Mouse (Mus musculus): Measurements from ENCODE around the gene Rock2.

The Rock2 gene

DNA sequence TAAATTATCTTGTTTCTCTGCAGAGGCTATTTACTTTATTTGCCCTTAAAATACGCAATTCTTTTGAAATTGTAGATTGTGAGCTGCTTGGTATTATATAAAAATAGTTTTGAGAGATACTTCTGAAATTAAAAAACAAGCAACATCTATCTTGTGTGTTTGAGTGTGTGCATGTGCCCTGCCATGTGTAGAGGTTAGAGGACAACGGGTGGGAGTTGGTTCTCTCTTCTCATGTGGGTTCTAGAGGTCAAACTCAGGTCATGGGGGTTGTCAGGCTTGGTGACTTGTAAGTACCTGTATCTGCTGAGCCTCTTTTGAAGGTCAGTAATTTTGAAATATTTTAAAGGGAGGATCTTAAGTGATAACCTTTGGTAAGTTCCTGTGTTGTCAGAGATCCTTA is 3.5 kb downstream of the Rock2 start:
- in situ Hi-C loops (cut with MboI; ENCODE audit: low sequenced_read_pairs): no loop called here

DNA sequence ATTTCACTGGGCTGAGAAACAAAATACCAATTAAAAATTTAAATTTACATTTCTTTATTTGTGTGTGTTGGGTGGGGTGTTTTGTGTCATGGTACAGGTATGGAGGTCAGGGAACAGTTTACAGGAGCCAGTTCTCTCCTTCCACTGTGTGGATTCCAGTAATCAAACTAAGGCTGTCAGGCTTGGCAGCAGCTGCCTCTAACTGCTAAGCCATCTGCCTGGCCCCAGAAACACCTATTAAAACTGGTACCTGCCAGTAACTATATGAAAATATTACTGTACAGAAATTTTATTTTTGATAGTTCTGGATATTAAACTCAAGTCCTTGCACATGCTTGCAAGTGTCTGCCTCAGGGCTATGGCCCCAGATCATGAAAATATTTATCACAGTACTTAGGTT is 4.1 kb downstream of the Rock2 start:
- in situ Hi-C loops (cut with MboI; ENCODE audit: low sequenced_read_pairs): no loop called here

DNA sequence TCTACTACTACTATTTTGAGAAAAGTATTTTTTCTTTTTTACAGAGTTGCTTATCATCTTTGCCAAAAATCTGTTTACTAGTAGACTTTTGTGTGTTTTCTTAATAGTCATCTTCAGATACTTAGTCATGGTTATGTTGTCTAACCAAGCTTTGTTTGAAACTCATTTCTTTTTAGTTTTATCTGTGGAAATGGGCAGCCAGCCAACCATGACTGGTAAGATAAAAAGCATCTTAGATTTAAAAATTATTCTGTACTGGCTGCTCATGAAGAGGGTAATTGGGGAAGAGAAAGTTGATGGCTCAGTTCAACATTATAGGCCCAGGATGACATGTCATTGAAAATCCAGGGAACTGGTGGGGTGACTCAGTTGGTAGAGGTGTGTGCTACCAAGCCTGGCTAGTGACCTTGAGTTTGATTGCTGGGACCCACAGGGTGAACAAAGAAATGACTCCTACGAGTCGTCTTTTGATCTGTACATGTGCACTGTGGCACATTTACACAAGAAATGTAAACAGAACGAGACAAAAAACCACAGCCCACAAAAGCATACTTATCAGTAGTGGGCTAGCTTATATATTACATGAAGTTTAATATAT is 6.0 kb downstream of the Rock2 start:
- in situ Hi-C loops (cut with MboI; ENCODE audit: low sequenced_read_pairs): no loop called here

DNA sequence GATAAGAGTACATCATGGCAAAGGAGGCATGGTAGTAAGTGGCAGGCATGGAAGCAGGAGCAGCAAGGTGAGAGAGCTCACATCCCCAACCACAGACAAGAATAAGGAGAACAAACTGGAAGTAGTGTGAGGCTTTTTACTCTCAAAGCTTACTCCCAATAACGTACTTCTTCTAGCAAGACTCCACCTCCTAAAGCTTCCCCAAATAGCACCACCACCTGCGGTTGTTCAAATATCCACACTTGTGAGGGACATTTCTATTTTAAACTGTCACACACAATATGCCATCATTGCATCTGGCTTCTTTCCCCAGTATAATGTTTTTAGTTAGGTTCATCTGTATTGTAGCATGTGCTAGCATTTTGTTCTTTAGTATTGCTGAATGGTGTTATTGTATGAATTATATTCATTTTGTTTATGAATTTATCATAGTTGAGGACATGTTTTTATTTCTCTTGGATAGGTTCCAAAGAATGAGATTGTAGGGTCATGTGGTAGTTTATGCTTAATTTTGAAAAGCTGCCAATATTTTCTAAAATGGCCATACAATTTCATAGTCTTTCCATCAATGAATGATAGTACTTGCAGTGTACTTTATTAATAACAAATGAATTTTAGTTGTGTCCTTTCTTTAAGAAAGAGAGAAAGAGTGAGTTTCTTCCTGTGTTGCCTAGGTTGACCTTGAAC is 9.4 kb downstream of the Rock2 start:
- in situ Hi-C loops (cut with MboI; ENCODE audit: low sequenced_read_pairs): no loop called here

DNA sequence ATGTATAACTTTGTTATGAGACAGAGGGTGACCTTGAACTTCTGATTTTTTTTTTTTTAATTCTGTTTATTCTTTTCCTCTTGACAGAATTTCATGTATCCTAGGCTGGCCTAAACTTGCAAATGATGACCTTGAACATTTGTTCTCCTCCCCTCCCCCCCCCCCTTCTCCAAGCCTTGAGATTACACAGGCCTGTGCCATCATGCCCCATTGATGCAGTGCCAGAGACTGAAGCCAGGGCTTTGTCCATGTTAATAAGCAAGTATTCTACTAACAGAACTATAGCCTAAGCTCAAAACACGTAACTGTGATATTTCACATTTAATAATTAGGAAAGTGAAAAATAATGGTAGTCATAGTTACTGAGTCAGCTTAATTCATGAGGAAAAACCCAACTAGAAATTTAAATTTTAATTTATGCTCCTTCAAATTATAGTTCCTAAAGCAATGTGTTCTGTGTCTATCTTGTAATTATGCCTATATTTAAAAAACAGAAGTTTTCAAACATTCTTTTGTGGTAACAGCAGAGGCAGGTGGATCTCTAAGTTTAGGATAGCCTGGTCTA is 12.7 kb downstream of the Rock2 start:
- in situ Hi-C loops (cut with MboI; ENCODE audit: low sequenced_read_pairs): no loop called here

DNA sequence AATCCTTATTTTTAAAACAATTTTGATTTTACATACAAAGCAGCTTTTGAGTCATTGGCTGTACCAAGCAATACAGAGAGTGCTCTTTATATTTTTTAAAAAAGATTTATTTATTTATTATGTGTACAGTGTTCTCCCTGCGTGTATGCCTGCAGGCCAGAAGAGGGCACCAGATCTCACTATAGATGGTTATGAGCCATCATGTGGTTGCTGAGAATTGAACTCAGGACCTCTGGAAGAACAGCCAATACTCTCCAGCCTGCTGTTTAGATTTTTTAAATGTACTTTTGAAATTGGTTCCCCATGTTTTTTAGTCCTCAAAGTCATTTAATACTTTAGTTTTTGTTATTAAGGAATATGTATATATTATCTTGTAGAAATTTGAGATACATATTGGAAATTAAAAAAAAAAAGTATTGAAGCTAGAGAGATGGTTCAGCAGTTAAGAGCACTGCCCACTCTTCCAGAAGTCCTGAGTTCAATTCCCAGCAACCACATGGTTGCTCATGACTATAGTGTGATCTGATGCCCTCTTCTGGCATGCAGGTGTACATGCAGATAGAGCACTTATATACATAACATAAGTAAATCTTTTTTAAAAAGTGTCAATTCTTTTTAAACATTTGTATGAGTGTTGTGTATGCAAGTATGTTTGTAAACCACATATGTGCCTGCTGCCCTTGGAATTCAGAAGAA is 13.4 kb downstream of the Rock2 start:
- in situ Hi-C loops (cut with MboI; ENCODE audit: low sequenced_read_pairs): no loop called here

DNA sequence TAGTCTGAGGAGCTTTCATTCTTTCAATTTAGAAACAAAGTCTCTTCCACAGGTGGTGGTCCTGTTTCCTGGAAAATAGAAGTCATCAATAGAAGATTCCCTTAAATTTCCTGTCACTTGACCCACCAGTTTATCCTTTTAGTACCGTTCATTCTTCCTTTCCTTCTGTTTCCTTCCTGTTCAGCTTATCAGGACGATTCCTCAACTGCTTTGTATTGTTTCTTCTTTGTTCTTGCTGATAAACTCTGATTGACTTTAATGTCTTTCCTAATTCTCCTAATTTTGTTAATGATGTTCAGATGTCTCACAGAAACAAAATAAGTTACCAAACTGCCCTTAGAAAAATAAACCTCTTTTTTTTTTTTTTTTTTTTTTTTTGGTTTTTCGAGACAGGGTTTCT is 16.8 kb downstream of the Rock2 start:
- in situ Hi-C loops (cut with MboI; ENCODE audit: low sequenced_read_pairs): no loop called here

DNA sequence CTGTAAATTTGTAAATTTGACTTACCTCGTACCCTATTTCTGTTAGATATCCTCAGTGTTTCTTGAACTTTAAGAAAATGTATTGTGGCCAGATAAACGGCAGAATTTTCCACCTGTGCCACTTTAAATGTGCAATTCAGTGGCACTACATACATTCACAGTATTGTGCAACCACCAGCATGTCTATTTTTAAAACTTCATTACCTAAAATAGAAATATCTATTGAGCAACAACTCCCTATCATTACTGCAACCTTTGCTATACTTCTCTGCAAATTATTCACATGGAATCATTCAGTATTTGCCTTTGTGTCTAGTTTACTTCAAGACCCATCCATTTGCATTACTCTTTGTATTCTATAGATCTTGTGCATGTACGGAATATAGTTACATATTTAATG is 17.9 kb downstream of the Rock2 start:
- in situ Hi-C loops (cut with MboI; ENCODE audit: low sequenced_read_pairs): no loop called here

DNA sequence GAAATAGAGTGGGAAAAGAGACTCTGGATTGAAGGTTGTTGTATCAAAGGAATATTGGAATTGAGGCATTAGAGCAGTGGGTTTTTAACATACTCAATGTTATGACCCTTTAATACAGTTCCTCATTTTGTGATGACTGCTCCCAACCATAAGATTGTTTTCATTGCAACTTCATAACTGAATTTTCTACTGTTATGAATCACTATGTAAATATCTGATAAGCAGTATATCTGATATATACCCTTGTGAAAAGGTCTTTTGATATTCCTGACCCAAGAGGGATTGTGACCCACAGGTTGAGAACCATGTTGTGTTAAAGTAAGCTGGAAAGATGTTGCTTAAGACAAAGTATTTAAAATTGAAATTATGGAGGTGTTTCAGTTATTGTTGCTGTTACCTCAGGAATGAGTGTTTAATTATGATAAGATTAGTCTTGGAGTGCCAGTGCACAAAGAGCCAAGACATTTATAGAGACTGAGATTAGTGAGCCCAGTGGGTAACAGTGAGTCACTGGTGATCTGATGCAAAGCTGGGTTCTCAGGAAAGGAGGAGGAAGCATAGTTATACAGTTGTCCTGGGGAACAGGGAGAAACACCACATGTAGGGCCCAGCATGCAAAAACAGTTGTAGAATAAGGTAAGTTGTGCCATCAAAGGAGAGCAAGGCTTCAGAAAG is 25.6 kb downstream of the Rock2 start:
- in situ Hi-C loops (cut with MboI; ENCODE audit: low sequenced_read_pairs): no loop called here

DNA sequence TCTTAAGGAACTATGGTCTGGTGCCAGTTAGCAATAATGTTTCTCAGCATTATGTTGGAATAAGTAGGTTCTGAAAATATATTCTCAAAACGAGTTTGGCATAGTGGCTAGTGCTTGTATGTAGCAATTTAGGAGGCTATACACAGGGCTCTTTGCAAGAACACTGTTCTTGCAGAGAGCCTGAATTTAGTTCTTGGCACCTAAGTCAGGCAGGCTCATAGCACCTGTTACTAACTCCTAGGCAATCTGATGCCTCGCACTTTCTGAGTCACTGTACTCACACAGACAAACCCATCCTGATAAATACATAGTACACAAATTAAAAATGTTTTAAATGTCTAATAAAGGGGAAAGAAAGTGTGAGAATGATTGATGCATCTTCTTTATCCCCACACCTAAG is 33.2 kb downstream of the Rock2 start:
- in situ Hi-C loops (cut with MboI; ENCODE audit: low sequenced_read_pairs): no loop called here

DNA sequence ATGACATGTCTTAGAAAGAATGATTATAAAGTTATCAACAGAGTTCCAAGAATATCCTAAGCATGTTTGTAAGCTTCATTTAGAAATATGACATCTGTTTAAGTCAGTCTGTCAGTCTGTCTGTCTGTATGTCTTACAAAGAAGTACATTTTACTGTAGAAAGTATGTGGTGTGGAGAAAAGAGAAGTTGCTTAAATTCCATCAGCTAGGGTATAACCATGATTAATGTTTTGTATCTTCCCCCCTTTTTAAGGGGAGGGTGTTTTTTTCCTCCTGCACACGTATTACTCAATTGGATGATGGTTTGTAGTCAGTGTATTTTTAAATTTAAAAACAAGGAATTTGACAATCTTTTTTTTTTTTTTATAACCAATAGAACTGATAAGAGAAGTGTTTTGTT is 39.7 kb downstream of the Rock2 start:
- in situ Hi-C loops (cut with MboI; ENCODE audit: low sequenced_read_pairs): no loop called here

DNA sequence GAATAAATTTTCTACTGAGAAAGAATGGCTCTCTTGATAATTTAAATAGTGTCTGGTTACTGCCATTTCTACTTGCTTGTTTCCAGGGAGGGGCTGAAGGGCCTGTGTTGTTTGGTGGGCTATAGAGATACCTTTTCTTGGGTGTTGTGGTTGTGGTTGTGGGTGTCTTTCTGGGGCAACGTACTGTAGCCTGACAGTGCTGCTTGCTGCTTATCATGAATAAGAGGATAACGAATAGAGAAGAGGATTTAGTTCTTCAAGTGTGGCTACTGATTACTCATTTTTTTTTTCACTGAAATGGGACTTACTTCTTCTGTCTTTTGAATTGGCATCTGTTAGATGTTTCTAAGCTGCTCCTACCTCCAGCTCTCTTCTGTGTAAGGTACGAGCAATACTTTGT is 47.3 kb downstream of the Rock2 start:
- in situ Hi-C loops (cut with MboI; ENCODE audit: low sequenced_read_pairs): no loop called here

DNA sequence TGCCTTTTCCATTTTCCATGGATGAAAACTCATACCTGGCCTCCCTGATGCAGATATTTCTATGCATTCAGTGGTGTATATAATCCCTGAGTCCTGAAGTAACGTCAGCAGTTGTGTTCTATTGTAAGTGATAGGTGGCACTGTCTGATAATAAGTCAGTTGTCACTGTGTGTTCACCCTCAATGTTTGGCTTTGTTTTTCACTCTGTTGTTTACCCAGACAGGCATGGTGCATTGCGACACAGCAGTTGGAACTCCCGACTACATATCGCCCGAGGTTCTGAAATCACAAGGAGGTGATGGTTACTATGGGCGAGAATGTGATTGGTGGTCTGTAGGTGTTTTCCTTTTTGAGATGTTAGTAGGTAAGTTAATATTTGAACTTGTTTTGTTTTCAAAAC is 53.5 kb downstream of the Rock2 start:
- in situ Hi-C loops (cut with MboI; ENCODE audit: low sequenced_read_pairs): no loop called here

DNA sequence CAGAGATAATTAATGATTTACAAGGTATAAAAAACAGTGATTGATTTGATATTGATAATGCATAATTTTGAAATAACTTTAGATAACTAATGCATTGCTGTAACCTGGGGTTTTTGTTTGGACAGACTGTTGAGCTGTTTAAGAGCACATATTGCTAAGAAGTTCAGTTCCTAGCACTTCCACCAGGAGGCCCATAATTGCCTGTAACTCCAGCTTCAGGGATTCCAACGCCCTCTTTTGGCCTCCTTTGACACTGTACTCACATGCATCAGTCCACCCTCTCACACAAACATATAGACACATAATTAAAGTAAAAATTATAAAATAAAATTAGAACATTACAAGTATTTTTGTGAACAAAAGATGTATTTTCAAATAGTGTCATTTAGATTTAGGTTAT is 64.2 kb downstream of the Rock2 start:
- in situ Hi-C loops (cut with MboI; ENCODE audit: low sequenced_read_pairs): no loop called here

DNA sequence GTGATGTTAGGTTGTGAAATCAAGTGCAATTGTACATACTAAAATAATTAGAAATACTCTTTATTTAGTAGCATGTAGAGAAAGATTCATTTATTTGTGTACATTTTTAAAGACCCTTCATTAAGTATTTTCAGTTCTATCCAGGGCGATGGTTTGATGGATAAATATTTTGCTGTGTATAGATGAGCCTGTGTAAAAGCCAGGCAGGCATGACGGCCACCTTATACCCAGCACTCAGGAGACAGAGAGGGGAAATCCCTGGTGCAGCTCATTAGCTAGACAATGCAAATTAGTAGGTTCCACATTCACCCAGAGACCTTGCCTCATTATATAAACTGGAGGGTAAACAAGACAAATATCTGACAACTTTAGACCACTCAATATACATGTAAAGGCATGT is 68.7 kb downstream of the Rock2 start:
- in situ Hi-C loops (cut with MboI; ENCODE audit: low sequenced_read_pairs): no loop called here

DNA sequence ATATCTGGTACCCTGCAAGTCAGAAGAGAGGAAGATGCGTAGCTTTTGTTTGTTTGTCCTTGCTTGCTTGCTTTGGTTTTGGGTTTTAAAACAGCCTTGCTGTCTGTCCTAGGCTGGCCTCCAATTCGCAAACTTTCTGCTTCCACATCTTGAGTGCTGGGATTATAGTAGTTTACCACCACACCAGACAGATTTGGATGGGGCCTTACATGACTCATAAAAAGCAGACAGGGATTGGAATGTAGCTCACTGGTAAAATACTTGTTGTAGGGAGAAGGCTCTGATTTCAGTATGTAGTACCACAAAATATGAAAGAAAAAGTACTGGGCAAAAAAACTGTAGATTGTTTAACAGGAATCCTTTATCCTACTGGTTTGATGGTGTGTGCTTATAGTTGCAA is 72.1 kb downstream of the Rock2 start:
- in situ Hi-C loops (cut with MboI; ENCODE audit: low sequenced_read_pairs): no loop called here

DNA sequence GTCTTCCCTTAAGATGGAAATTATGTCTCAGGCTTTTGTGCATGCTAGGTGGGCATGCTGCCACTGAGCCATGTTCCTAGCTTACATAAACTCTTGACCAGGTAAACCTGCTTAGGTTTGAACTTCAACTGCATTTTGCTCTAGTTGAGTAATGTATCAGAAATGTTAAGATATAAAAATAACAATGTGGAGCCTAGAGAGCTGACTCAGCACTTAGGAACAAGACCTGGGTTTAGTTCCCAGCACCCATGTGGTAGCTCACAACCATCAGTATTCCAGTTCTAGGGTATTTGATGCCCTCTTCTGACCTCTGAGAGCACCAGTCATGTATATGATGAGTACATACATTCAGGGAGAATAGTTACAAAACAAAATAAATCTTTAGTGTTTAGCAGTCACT is 82.4 kb downstream of the Rock2 start:
- in situ Hi-C loops (cut with MboI; ENCODE audit: low sequenced_read_pairs): no loop called here

DNA sequence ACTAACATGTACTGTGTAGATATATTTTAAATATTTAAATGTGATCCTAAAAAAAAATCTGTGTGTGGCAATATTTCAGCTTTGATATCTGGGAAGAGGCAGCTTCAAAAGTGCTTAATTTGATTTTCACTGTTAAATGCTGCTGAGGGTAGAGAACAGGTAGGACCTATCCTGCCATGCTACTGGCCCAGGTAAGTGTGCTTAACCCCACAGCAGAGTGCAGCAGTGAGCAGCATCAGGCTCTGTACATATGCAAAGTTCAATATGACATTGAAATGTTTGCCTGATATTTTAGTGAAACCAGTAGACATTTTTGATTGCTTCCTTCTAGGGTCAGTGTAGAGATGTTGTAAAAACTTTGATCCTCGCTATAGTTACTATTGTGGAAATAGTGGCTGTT is 91.1 kb downstream of the Rock2 start:
- in situ Hi-C loops (cut with MboI; ENCODE audit: low sequenced_read_pairs): no loop called here

DNA sequence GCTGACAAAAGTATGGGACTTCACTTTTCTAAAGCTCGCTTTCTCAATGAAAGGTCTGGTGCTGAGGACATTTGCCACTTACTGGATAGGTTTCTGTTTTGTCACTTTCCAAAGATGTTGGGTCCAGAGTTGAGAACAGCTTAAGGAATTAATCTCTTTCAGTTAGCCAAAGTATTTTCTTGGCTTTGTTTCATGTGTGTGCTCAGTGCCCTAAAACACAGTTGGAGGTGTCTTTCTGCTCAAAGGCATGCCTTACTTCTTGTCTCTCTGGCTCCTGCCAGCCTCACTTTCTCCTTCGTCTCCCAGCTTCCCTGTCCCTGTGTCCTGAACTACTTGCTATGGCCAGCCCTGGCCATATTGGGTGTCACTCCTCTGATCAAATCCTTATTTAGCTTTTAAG is 96.7 kb downstream of the Rock2 start:
- in situ Hi-C loops (cut with MboI; ENCODE audit: low sequenced_read_pairs): no loop called here

DNA sequence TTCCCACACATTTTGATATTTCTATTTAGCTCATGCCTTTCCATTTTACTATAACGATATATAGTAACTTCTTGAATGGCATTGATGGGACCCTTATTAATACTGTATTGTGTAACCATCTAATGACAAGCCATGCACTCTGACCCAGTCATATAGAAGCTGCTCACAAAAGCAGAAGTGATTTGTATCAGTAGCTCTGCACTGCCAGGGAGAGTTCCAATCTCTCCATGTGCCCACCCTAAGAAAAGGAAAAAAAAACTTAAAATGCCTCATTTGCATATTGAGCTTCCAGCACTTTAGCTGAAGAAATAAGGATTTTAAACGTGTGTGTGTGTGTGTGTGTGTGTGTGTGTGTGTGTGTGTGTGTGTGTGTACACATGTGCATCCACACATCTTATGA is 97.7 kb downstream of the Rock2 start:
- in situ Hi-C loops (cut with MboI; ENCODE audit: low sequenced_read_pairs): no loop called here

DNA sequence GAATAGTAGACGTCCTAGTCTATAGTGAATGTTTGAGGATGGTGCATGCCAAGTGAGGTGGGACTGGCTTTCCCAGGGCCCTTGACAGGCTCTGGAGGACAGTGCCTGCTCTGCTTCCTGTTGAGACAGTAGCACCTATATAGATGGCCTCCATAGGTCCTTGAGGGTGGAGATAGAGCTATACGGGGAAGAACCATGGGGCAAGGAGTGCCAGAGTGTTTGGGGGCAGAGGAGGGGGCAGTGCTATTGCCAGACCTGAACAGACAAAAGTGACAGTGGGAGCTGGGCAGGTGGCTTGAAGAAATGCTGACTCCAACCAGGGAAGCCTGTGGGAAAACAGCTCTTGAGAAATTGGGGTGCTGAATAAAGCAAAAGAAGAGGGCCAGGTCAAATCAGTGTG is 99.6 kb downstream of the Rock2 start:
- in situ Hi-C loops (cut with MboI; ENCODE audit: low sequenced_read_pairs): no loop called here

DNA sequence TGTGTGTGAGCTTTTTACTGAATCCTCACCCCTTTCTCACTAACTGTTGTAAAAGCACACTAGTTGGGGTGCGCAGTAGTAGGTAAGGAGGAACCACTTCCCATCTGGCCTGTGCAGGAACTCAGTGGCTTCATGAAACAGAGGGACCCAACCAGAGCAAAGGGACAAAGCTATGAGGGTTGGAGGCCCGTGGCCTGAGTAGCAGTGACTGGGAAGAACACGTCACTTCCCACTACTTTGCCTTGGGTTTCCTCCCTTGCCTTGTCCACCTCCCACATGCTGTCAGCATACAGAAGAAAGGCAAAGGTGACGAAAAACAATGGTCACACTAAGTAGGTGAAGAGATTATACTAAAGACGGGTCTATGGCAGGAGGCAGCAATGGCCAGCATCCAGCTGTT is 101.6 kb downstream of the Rock2 start:
- in situ Hi-C loops (cut with MboI; ENCODE audit: low sequenced_read_pairs): no loop called here

All from CH12F3 (cell line).